Mouse (Mus musculus) liver, postnatal 0 days (tissue): Measurements from ENCODE around the gene Tmem87a. TPM values are rescaled to one million over a fixed set of nuclear protein-coding genes. Genes with fewer than 3 reads are reported as not detected.

Experiments used
- ATAC-seq: fragments of 200-750 bp; cut with Nextera tagmentation; 2 replicates; pipeline ENCODE4 v1.8.0; 2017; ENCODE audit warnings: mild to moderate bottlenecking, moderate library complexity
- DNase-seq: peaks from one replicate; pipeline ENCODE4 v3.0.0-alpha.2; 2016
- H3K27ac ChIP-seq: fragments of 300-500 bp; sonication (generic); 2 replicates; pipeline ENCODE4 v1.5.1; 2014; ENCODE audit warnings: antibody characterized with exemption, moderate library complexity, mild to moderate bottlenecking, low read depth
- H3K27me3 ChIP-seq: fragments of 300-500 bp; sonication (generic); 2 replicates; pipeline ENCODE4 v1.6.1; 2014; ENCODE audit warnings: low read length, control low read depth, mixed read lengths; ENCODE audit not compliant: insufficient read depth
- H3K36me3 ChIP-seq: fragments of 300-500 bp; sonication (generic); replicated peaks from 2 replicates; pipeline ENCODE4 v1.6.1; 2014; ENCODE audit warnings: mild to moderate bottlenecking, control low read depth, low read length, moderate library complexity, mixed read lengths; ENCODE audit not compliant: insufficient read depth
- H3K4me1 ChIP-seq: fragments of 300-500 bp; sonication (generic); 2 replicates; pipeline ENCODE4 v1.6.1; 2014; ENCODE audit warnings: antibody characterized with exemption, mild to moderate bottlenecking, control low read depth; ENCODE audit not compliant: insufficient read depth
- H3K4me2 ChIP-seq: fragments of 300-500 bp; sonication (generic); 2 replicates; pipeline ENCODE4 v1.6.1; 2014; ENCODE audit warnings: low read depth, mild to moderate bottlenecking, low read length, moderate library complexity, mixed read lengths
- H3K4me3 ChIP-seq: fragments of 300-500 bp; sonication (generic); 2 replicates; pipeline ENCODE4 v1.5.1; 2014; ENCODE audit warnings: low read depth, low read length
- H3K9ac ChIP-seq: fragments of 300-500 bp; sonication (generic); replicated peaks from 2 replicates; pipeline ENCODE4 v1.6.1; 2014; ENCODE audit warnings: mild to moderate bottlenecking, moderate library complexity
- H3K9me3 ChIP-seq: fragments of 300-500 bp; sonication (generic); 2 replicates; pipeline ENCODE4 v1.6.1; 2016; ENCODE audit warnings: mild to moderate bottlenecking, control low read depth, low read length, mixed read lengths
- CTCF ChIP-seq: sonication (generic); IDR thresholded peaks from 2 replicates; pipeline ENCODE4 v1.5.1; 2016; ENCODE audit warnings: antibody characterized with exemption, low read depth
- EP300 ChIP-seq: IDR thresholded peaks from 2 replicates; pipeline ENCODE4 v1.6.1; 2016; ENCODE audit warnings: antibody characterized with exemption, low read depth, mild to moderate bottlenecking
- WGBS: fragments of 180-500 bp; shearing (Covaris S2); extraction: QIAGEN DNeasy Blood & Tissue Kit; methylation state at CpG from one replicate; pipeline ENCODE4 v1.1.7; 2014; ENCODE audit not compliant: insufficient replicate concordance; 5-methylcytosine and 5-hydroxymethylcytosine counted together
- polyA plus RNA-seq: library from polyadenylated mRNA; unstranded; fragments of >200 nt; fragmentation: Nextera tagmentation; extraction: Ambion mirVana; gene quantifications from 2 replicates; pipeline ENCODE4 v1.2.1, GENCODE M21; 2015

Tmem87a gene
- polyA plus RNA-seq, 1 experiment from 2014 or later, result 3.2 TPM

- no peak for ATAC-seq
- Histone ChIP-seq H3K36me3 (peaks cover 7% of the 10 kb centered on the region), H3K27ac (no peak overlapping the region), H3K9ac (no peak overlapping the region), H3K4me3 (no peak overlapping the region), H3K4me2 (no peak overlapping the region), H3K27me3 (no peaks in the 10 kb centered on the region), H3K4me1 (no peaks in the 10 kb centered on the region), H3K9me3 (no peaks in the 10 kb centered on the region)
- no peak for DNase-seq
- WGBS, result 87% methylated on average over 7 of the region's 7 CpGs
- no peak for TF ChIP-seq EP300
- TF ChIP-seq CTCF, result no peak
These were observed 91.6 kb downstream of the Tmem87a start for GRCm38 (mm10) chr2:120312276-120312825.

Other genes starting within 250 kb of the Tmem87a start
- 20.8 and 29.2 TPM in 2 replicates for gene Ehd4, start 249.5 kb downstream of the Tmem87a start, polyA plus RNA-seq
- gene Pla2g4e, start 158.8 kb downstream of the Tmem87a start, polyA plus RNA-seq, result not detected in 2 replicates
- not detected in 2 replicates for gene Pla2g4d, start 114.9 kb downstream of the Tmem87a start, polyA plus RNA-seq
- not detected in 2 replicates for gene Pla2g4f, start 89.9 kb downstream of the Tmem87a start, polyA plus RNA-seq
- 5.6 and 5.9 TPM in 2 replicates for gene Vps39, start 51.0 kb downstream of the Tmem87a start, polyA plus RNA-seq
- 6.8 and 8.2 TPM in 2 replicates for gene Ganc, start 217 bp downstream of the Tmem87a start, polyA plus RNA-seq
- gene Capn3, start 51.9 kb upstream of the Tmem87a start, polyA plus RNA-seq, result 4.7 and 4.9 TPM in 2 replicates
- gene Zfp106, start 159.7 kb upstream of the Tmem87a start, polyA plus RNA-seq, result 14.9 and 18.8 TPM in 2 replicates
- 17.2 TPM in 2 replicates for gene Snap23, start 163.6 kb upstream of the Tmem87a start, polyA plus RNA-seq
- gene Haus2, start 205.3 kb upstream of the Tmem87a start, polyA plus RNA-seq, result 7.9 and 9.0 TPM in 2 replicates
- 9.6 and 10.0 TPM in 2 replicates for gene Lrrc57, start 205.4 kb upstream of the Tmem87a start, polyA plus RNA-seq
- 1.2 and 1.3 TPM in 2 replicates for gene Stard9, start 225.0 kb upstream of the Tmem87a start, polyA plus RNA-seq